Mouse (Mus musculus) forebrain, postnatal 0 days (tissue): ENCODE measurements around the gene Trmt11. TPM values are rescaled to one million over a fixed set of nuclear protein-coding genes. Genes with fewer than 3 reads are reported as not detected.
A peak's percentile ranks its signal among the peaks of the same experiment; 100 is the strongest.
"Not testable (repeated sequence)": the region's sequence is repeated elsewhere in the genome, so short reads cannot be mapped to it uniquely, and the experiment has no call there.

Experiments
- ATAC-seq: fragments of 200-750 bp; cut with Nextera tagmentation; 2 replicates; pipeline ENCODE4 v1.8.0; 2017; ENCODE audit warnings: mild to moderate bottlenecking, moderate library complexity
- DNase-seq: peaks from one replicate; pipeline ENCODE4 v3.0.0-alpha.2; 2015
- H3K27ac ChIP-seq: fragments of 300-500 bp; sonication (generic); 2 replicates; pipeline ENCODE4 v1.5.1; 2014; ENCODE audit warnings: low read depth, mild to moderate bottlenecking, antibody characterized with exemption, low read length, moderate library complexity, mixed read lengths
- H3K27me3 ChIP-seq: fragments of 300-500 bp; sonication (generic); 2 replicates; pipeline ENCODE4 v1.6.1; 2014; ENCODE audit warnings: mild to moderate bottlenecking, low read length, mixed read lengths; ENCODE audit not compliant: insufficient read depth
- H3K36me3 ChIP-seq: fragments of 300-500 bp; sonication (generic); 2 replicates; pipeline ENCODE4 v1.6.1; 2014; ENCODE audit warnings: mild to moderate bottlenecking, moderate library complexity; ENCODE audit not compliant: insufficient read depth
- H3K4me1 ChIP-seq: fragments of 300-500 bp; sonication (generic); 2 replicates; pipeline ENCODE4 v1.6.1; 2014; ENCODE audit warnings: antibody characterized with exemption; ENCODE audit not compliant: insufficient read depth
- H3K4me2 ChIP-seq: fragments of 300-500 bp; sonication (generic); 2 replicates; pipeline ENCODE4 v1.6.1; 2014; ENCODE audit warnings: low read depth, mild to moderate bottlenecking, moderate library complexity
- H3K4me3 ChIP-seq: fragments of 300-500 bp; sonication (generic); 2 replicates; pipeline ENCODE4 v1.5.1; 2014; ENCODE audit warnings: low read depth, low read length, mixed read lengths
- H3K9ac ChIP-seq: fragments of 300-500 bp; sonication (generic); 2 replicates; pipeline ENCODE4 v1.6.1; 2014; ENCODE audit warnings: mild to moderate bottlenecking
- H3K9me3 ChIP-seq: fragments of 300-500 bp; sonication (generic); 2 replicates; pipeline ENCODE4 v1.6.1; 2016; ENCODE audit warnings: low read length
- CTCF ChIP-seq: sonication (generic); IDR thresholded peaks from 2 replicates; pipeline ENCODE4 v1.5.1; 2016; ENCODE audit warnings: antibody characterized with exemption, control low read depth, low read depth
- WGBS: fragments of 180-500 bp; shearing (Covaris S2); extraction: QIAGEN DNeasy Blood & Tissue Kit; methylation state at CpG from one replicate; pipeline ENCODE4 v1.1.7; 2014; 5-methylcytosine and 5-hydroxymethylcytosine counted together
- polyA plus RNA-seq: library from polyadenylated mRNA; unstranded; fragments of >200 nt; fragmentation: Nextera tagmentation; extraction: Ambion mirVana; gene quantifications from 2 replicates; pipeline ENCODE4 v1.2.1, GENCODE M21; 2015
- total RNA-seq: library from RNA; depleted of rRNA; stranded (reverse); fragments of >200 nt; gene quantifications from 2 replicates; pipeline ENCODE4 v1.2.3, GENCODE M21; 2014; rRNA removed

Gene Trmt11
- total and polyA plus RNA-seq, 2 experiments from 2014 or later: 13.9 to 19.9 TPM

- no peak for TF ChIP-seq CTCF
- DNase-seq (no peak), ATAC-seq (peak; percentile 53; the same call in 1 of the 2 replicates)
- Histone ChIP-seq H3K27ac (no peak overlapping the region), H3K4me1 (no peaks in the 10 kb centered on the region), H3K9me3 (no peaks in the 10 kb centered on the region), H3K9ac (no peak overlapping the region), H3K4me2 (no peak overlapping the region), H3K4me3 (no peak overlapping the region), H3K27me3 (no peaks in the 10 kb centered on the region), H3K36me3 (no peaks in the 10 kb centered on the region)
Observed at GRCm38 (mm10) chr10:30521727-30522126, 78.8 kb downstream of the Trmt11 start.

GRCm38 (mm10) chr10:30519143-30519542 is 81.4 kb downstream of the Trmt11 start:
- no peaks in the 10 kb centered on the region for H3K27me3 ChIP-seq
- no peaks in the 10 kb centered on the region for H3K9me3 ChIP-seq
- no peaks in the 10 kb centered on the region for H3K4me1 ChIP-seq
- 87% methylated on average over 5 of the region's 5 CpGs for WGBS
- no peak for TF ChIP-seq CTCF
- H3K4me3 ChIP-seq: no peak overlapping the region
- H3K4me2 ChIP-seq: no peak overlapping the region
- no peaks in the 10 kb centered on the region for H3K36me3 ChIP-seq
- H3K9ac ChIP-seq: no peak overlapping the region
- no peak for ATAC-seq
- no peak for DNase-seq
- no peak overlapping the region for H3K27ac ChIP-seq

GRCm38 (mm10) chr10:30517224-30517623 is 83.3 kb downstream of the Trmt11 start:
- Histone ChIP-seq H3K9ac (no peak overlapping the region), H3K27ac (no peak overlapping the region), H3K4me2 (no peak overlapping the region), H3K27me3 (no peaks in the 10 kb centered on the region), H3K9me3 (no peaks in the 10 kb centered on the region), H3K36me3 (no peaks in the 10 kb centered on the region), H3K4me3 (no peak overlapping the region), H3K4me1 (no peaks in the 10 kb centered on the region)
- no peak for ATAC-seq
- TF ChIP-seq CTCF: no peak
- WGBS: 67% methylated on average over 2 of the region's 2 CpGs
- DNase-seq: no peak

GRCm38 (mm10) chr10:30516771-30517170 is 83.8 kb downstream of the Trmt11 start:
- ATAC-seq (no peak), DNase-seq (no peak)
- 82% methylated on average over 3 of the region's 3 CpGs for whole genome bisulfite sequencing
- no peak overlapping the region for H3K4me2 ChIP-seq
- no peak overlapping the region for H3K9ac ChIP-seq
- no peaks in the 10 kb centered on the region for H3K36me3 ChIP-seq
- H3K4me1 ChIP-seq: no peaks in the 10 kb centered on the region
- no peak overlapping the region for H3K4me3 ChIP-seq
- no peak overlapping the region for H3K27ac ChIP-seq
- no peaks in the 10 kb centered on the region for H3K9me3 ChIP-seq
- no peak for TF ChIP-seq CTCF
- H3K27me3 ChIP-seq: no peaks in the 10 kb centered on the region

- H3K4me1 ChIP-seq: no peaks in the 10 kb centered on the region
- no peak overlapping the region for H3K4me2 ChIP-seq
- no peaks in the 10 kb centered on the region for H3K27me3 ChIP-seq
- WGBS: 75% methylated on average over 2 of the region's 2 CpGs
- no peak overlapping the region for H3K27ac ChIP-seq
- no peak overlapping the region for H3K9ac ChIP-seq
- no peaks in the 10 kb centered on the region for H3K9me3 ChIP-seq
- ATAC-seq: no peak
- no peaks in the 10 kb centered on the region for H3K36me3 ChIP-seq
- DNase-seq: no peak
- TF ChIP-seq CTCF: no peak
- no peak overlapping the region for H3K4me3 ChIP-seq
Observed at GRCm38 (mm10) chr10:30504736-30505135, 95.8 kb downstream of the Trmt11 start.

GRCm38 (mm10) chr10:30503168-30503567 is 97.4 kb downstream of the Trmt11 start:
- no peak overlapping the region for H3K4me2 ChIP-seq

GRCm38 (mm10) chr10:30502718-30503117 is 97.8 kb downstream of the Trmt11 start:
- TF ChIP-seq CTCF: no peak
- no peak overlapping the region for H3K27ac ChIP-seq
- H3K4me2 ChIP-seq: no peak overlapping the region
- DNase-seq (no peak), ATAC-seq (no peak)
- WGBS: 91% methylated on average over 1 of the region's 1 CpGs
- no peaks in the 10 kb centered on the region for H3K36me3 ChIP-seq
- H3K9me3 ChIP-seq: no peaks in the 10 kb centered on the region
- no peaks in the 10 kb centered on the region for H3K4me1 ChIP-seq
- no peak overlapping the region for H3K9ac ChIP-seq
- no peak overlapping the region for H3K4me3 ChIP-seq
- no peaks in the 10 kb centered on the region for H3K27me3 ChIP-seq

More at GRCm38 (mm10) chr10:30503168-30503567, 97.4 kb downstream of the Trmt11 start:
- no peak for TF ChIP-seq CTCF
- ATAC-seq: no peak
- Histone ChIP-seq H3K4me3 (no peak overlapping the region), H3K9me3 (no peaks in the 10 kb centered on the region), H3K27ac (no peak overlapping the region), H3K9ac (no peak overlapping the region), H3K4me1 (no peaks in the 10 kb centered on the region), H3K27me3 (no peaks in the 10 kb centered on the region), H3K36me3 (no peaks in the 10 kb centered on the region)
- 87% methylated on average over 2 of the region's 2 CpGs for WGBS
- DNase-seq: no peak

- not testable (repeated sequence) for H3K4me2 ChIP-seq, DNase-seq, H3K9me3 ChIP-seq, H3K36me3 ChIP-seq, H3K4me3 ChIP-seq, H3K9ac ChIP-seq, H3K27ac ChIP-seq, ATAC-seq, H3K4me1 ChIP-seq, H3K27me3 ChIP-seq
- WGBS: 84% methylated on average over 19 of the region's 19 CpGs
Observed at GRCm38 (mm10) chr10:30498223-30498622, 102.3 kb downstream of the Trmt11 start.

Other genes with a start within 250 kb of the Trmt11 start
- gene Hint3, start 28.9 kb upstream of the Trmt11 start, total RNA-seq: 30.8 and 43.8 TPM in 2 replicates
- 13.3 and 15.6 TPM in 2 replicates for gene Hint3, start 28.9 kb upstream of the Trmt11 start, polyA plus RNA-seq
- 21.1 and 22.7 TPM in 2 replicates for gene Ncoa7, start 202.6 kb upstream of the Trmt11 start, total RNA-seq
- 9.2 and 19.1 TPM in 2 replicates for gene Ncoa7, start 202.6 kb upstream of the Trmt11 start, polyA plus RNA-seq
- gene Hey2, start 242.1 kb upstream of the Trmt11 start, total RNA-seq: 5.5 and 7.7 TPM in 2 replicates
- 2.0 and 2.7 TPM in 2 replicates for gene Hey2, start 242.1 kb upstream of the Trmt11 start, polyA plus RNA-seq